Mouse (Mus musculus) neural tube, embryonic 14.5 days (tissue): ENCODE data around the gene Urb1. TPM values are rescaled to one million over a fixed set of nuclear protein-coding genes. Genes with fewer than 3 reads are reported as not detected.

Experiments used
- ATAC-seq: fragments of 200-750 bp; cut with Nextera tagmentation; 2 replicates; pipeline ENCODE4 v1.8.0; 2017; ENCODE audit warnings: low read depth, mild to moderate bottlenecking, moderate TSS enrichment, moderate library complexity
- H3K27ac ChIP-seq: fragments of 300-500 bp; sonication (generic); 2 replicates; pipeline ENCODE4 v1.5.1; 2014; ENCODE audit warnings: low read depth, mild to moderate bottlenecking, control low read depth, low read length, moderate library complexity, mixed read lengths
- H3K27me3 ChIP-seq: fragments of 300-500 bp; sonication (generic); 2 replicates; pipeline ENCODE4 v1.6.1; 2014; ENCODE audit warnings: low read length; ENCODE audit not compliant: control insufficient read depth, insufficient read depth
- H3K36me3 ChIP-seq: fragments of 300-500 bp; sonication (generic); 2 replicates; pipeline ENCODE4 v1.6.1; 2014; ENCODE audit warnings: low read length, mixed read lengths; ENCODE audit not compliant: control insufficient read depth, insufficient read depth
- H3K4me1 ChIP-seq: fragments of 300-500 bp; sonication (generic); 2 replicates; pipeline ENCODE4 v1.6.1; 2014; ENCODE audit warnings: low read length; ENCODE audit not compliant: control insufficient read depth, insufficient read depth
- H3K4me2 ChIP-seq: fragments of 300-500 bp; sonication (generic); 2 replicates; pipeline ENCODE4 v1.6.1; 2014; ENCODE audit warnings: mild to moderate bottlenecking, low read depth, low read length, control low read depth
- H3K4me3 ChIP-seq: fragments of 300-500 bp; sonication (generic); 2 replicates; pipeline ENCODE4 v1.5.1; 2014; ENCODE audit warnings: low read depth, low read length, control low read depth, mixed read lengths
- H3K9ac ChIP-seq: fragments of 300-500 bp; sonication (generic); replicated peaks from 2 replicates; pipeline ENCODE4 v1.6.1; 2014; ENCODE audit warnings: low read depth, mild to moderate bottlenecking, control low read depth, low read length, mixed read lengths
- H3K9me3 ChIP-seq: fragments of 300-500 bp; sonication (generic); 2 replicates; pipeline ENCODE4 v1.6.1; 2016; ENCODE audit warnings: low read length; ENCODE audit not compliant: control insufficient read depth
- WGBS: fragments of 180-500 bp; shearing (Covaris S2); extraction: QIAGEN DNeasy Blood & Tissue Kit; methylation state at CpG from one replicate; pipeline ENCODE4 v1.1.7; 2014; 5-methylcytosine and 5-hydroxymethylcytosine counted together
- polyA plus RNA-seq: library from polyadenylated mRNA; unstranded; fragments of >200 nt; fragmentation: Nextera tagmentation; extraction: Ambion mirVana; gene quantifications from 2 replicates; pipeline ENCODE4 v1.2.1, GENCODE M21; 2014

The Urb1 gene
- polyA plus RNA-seq, 1 experiment from 2014 or later: 13.4 TPM

DNA sequence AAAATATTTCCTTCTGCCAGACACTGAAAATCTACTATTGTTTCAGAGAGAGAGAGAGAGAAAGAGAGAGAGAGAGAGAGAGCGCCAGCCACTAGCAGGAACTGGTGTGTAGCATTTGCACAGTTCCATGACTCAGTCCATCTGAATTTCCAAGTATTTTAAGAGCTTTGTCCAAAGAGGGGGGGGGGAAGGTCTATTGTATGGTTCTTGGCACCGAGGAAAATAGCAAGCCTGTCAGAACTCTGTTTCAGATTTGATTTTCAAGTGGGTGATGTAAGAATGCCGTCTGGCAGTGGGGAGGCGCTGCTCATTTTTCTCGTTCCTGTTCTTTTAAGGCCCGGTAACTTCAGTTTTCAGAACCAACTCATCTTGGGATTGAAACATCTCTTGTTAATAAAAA lies 34.8 kb upstream of the Urb1 start:
- WGBS: 65% methylated on average over 6 of the region's 6 CpGs
- Histone ChIP-seq H3K9ac (no peak overlapping the region), H3K4me3 (no peak overlapping the region), H3K27ac (no peak overlapping the region), H3K27me3 (no peaks in the 10 kb centered on the region), H3K36me3 (no peaks in the 10 kb centered on the region), H3K9me3 (no peaks in the 10 kb centered on the region), H3K4me1 (peaks cover 3% of the 10 kb centered on the region; the same call in 1 of the 2 replicates), H3K4me2 (no peak overlapping the region)
- no peak for ATAC-seq

- Histone ChIP-seq H3K27ac (no peak overlapping the region), H3K9ac (no peak overlapping the region), H3K36me3 (no peaks in the 10 kb centered on the region), H3K27me3 (no peaks in the 10 kb centered on the region), H3K9me3 (no peaks in the 10 kb centered on the region), H3K4me3 (no peak overlapping the region), H3K4me1 (peaks cover 3% of the 10 kb centered on the region; the same call in 1 of the 2 replicates), H3K4me2 (no peak overlapping the region)
- peak; percentile 15 for ATAC-seq
- 22% methylated on average over 9 of the region's 9 CpGs for WGBS
Observed at GRCm38 (mm10) chr16:90842164-90842563, 32.0 kb upstream of the Urb1 start.

GRCm38 (mm10) chr16:90837431-90837830 lies 27.2 kb upstream of the Urb1 start:
- H3K4me1 ChIP-seq: peaks cover 9% of the 10 kb centered on the region; the same call in 1 of the 2 replicates
- 45% methylated on average over 8 of the region's 8 CpGs for WGBS
- no peaks in the 10 kb centered on the region for H3K27me3 ChIP-seq
- H3K36me3 ChIP-seq: no peaks in the 10 kb centered on the region
- H3K9me3 ChIP-seq: no peaks in the 10 kb centered on the region
- H3K9ac ChIP-seq: no peak overlapping the region
- H3K27ac ChIP-seq: no peak overlapping the region
- no peak overlapping the region for H3K4me2 ChIP-seq
- no peak overlapping the region for H3K4me3 ChIP-seq
- peak; percentile 56; the same call in 1 of the 2 replicates for ATAC-seq

- Histone ChIP-seq H3K27me3 (peaks cover 12% of the 10 kb centered on the region), H3K9ac (no peak overlapping the region), H3K4me2 (no peak overlapping the region), H3K4me3 (no peak overlapping the region), H3K9me3 (no peaks in the 10 kb centered on the region), H3K27ac (no peak overlapping the region), H3K4me1 (peaks cover 19% of the 10 kb centered on the region; the same call in 1 of the 2 replicates), H3K36me3 (no peaks in the 10 kb centered on the region)
- WGBS: 9% methylated on average over 9 of the region's 9 CpGs
- ATAC-seq: no peak
Observed at GRCm38 (mm10) chr16:90833041-90833791, 23.0 kb upstream of the Urb1 start.

GRCm38 (mm10) chr16:90832495-90832894 lies 22.3 kb upstream of the Urb1 start:
- ATAC-seq: no peak
- no peak overlapping the region for H3K9ac ChIP-seq
- H3K9me3 ChIP-seq: no peaks in the 10 kb centered on the region
- no peaks in the 10 kb centered on the region for H3K36me3 ChIP-seq
- WGBS: 47% methylated on average over 6 of the region's 6 CpGs
- H3K27ac ChIP-seq: no peak overlapping the region
- no peak overlapping the region for H3K4me2 ChIP-seq
- H3K27me3 ChIP-seq: peaks cover 12% of the 10 kb centered on the region
- peaks cover 19% of the 10 kb centered on the region; the same call in 1 of the 2 replicates for H3K4me1 ChIP-seq
- no peak overlapping the region for H3K4me3 ChIP-seq

DNA sequence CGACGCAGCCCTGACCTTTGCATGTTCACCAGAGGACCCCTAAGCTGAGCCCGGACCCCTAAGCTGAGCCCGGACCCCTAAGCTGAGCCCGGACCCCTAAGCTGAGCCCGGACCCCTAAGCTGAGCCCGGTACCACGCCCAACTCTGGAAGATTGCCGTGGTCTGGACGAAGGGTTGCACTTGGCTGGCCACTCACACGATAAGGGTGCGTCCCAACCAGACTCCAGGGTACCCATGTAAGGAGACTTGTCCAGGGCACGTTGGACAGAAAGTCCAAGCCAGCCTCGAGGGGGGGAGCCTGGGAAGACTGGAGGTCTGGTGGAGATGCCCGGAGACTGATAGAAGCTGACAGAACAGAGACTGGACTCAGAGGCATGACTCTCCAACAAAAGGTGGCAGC lies 21.5 kb upstream of the Urb1 start:
- 19% methylated on average over 15 of the region's 15 CpGs for WGBS
- Histone ChIP-seq H3K4me1 (peaks cover 19% of the 10 kb centered on the region; the same call in 1 of the 2 replicates), H3K4me2 (peak overlapping the region; percentile 100), H3K4me3 (peak overlapping the region; percentile 47; the same call in 1 of the 2 replicates), H3K27me3 (peaks cover 12% of the 10 kb centered on the region), H3K27ac (no peak overlapping the region), H3K36me3 (no peaks in the 10 kb centered on the region), H3K9ac (peak overlapping the region; percentile 57; the same call in 1 of the 2 replicates), H3K9me3 (no peaks in the 10 kb centered on the region)
- ATAC-seq: no peak

GRCm38 (mm10) chr16:90830686-90831439 lies 20.6 kb upstream of the Urb1 start:
- Histone ChIP-seq H3K4me3 (peak overlapping the region; percentile 47), H3K4me1 (peaks cover 19% of the 10 kb centered on the region; the same call in 1 of the 2 replicates), H3K27ac (0 out of 2 replicates have a peak overlapping the region, but pooled peaks have one; percentile 22), H3K27me3 (peaks cover 12% of the 10 kb centered on the region), H3K9me3 (no peaks in the 10 kb centered on the region), H3K9ac (peak overlapping the region; percentile 57), H3K4me2 (peak overlapping the region; percentile 100), H3K36me3 (no peaks in the 10 kb centered on the region)
- ATAC-seq: peak; percentile 74
- WGBS: under 1% methylated on average over 66 of the region's 67 CpGs

- Histone ChIP-seq H3K36me3 (no peaks in the 10 kb centered on the region), H3K4me3 (peak overlapping the region; percentile 47), H3K9me3 (no peaks in the 10 kb centered on the region), H3K9ac (peak overlapping the region; percentile 57), H3K4me1 (peaks cover 19% of the 10 kb centered on the region; the same call in 1 of the 2 replicates), H3K27ac (no peak overlapping the region), H3K4me2 (peak overlapping the region; percentile 100), H3K27me3 (peaks cover 12% of the 10 kb centered on the region)
- ATAC-seq: peak; percentile 62; the same call in 1 of the 2 replicates
- WGBS: under 1% methylated on average over 43 of the region's 45 CpGs
Observed at GRCm38 (mm10) chr16:90829894-90830685, 19.9 kb upstream of the Urb1 start.
